Mouse (Mus musculus) intestine, postnatal 0 days (tissue): Measurements from ENCODE around the gene Nlgn2. TPM values are rescaled to one million over a fixed set of nuclear protein-coding genes. Genes with fewer than 3 reads are reported as not detected.

ENCODE experiments used
- ATAC-seq: fragments of 200-750 bp; cut with Nextera tagmentation; 2 replicates; pipeline ENCODE4 v1.8.0; 2017; ENCODE audit warnings: mild to moderate bottlenecking, moderate TSS enrichment, moderate library complexity
- H3K27ac ChIP-seq: fragments of 300-500 bp; sonication (generic); 2 replicates; pipeline ENCODE4 v1.5.1; 2014; ENCODE audit warnings: mild to moderate bottlenecking, low read depth, low read length, moderate library complexity
- H3K27me3 ChIP-seq: fragments of 300-500 bp; sonication (generic); replicated peaks from 2 replicates; pipeline ENCODE4 v1.6.1; 2014; ENCODE audit warnings: low read length, mixed read lengths; ENCODE audit not compliant: control insufficient read depth, insufficient read depth
- H3K36me3 ChIP-seq: fragments of 300-500 bp; sonication (generic); 2 replicates; pipeline ENCODE4 v1.6.1; 2014; ENCODE audit warnings: mild to moderate bottlenecking, moderate library complexity; ENCODE audit not compliant: control insufficient read depth, insufficient read depth
- H3K4me1 ChIP-seq: fragments of 300-500 bp; sonication (generic); replicated peaks from 2 replicates; pipeline ENCODE4 v1.6.1; 2014; ENCODE audit warnings: antibody characterized with exemption, low read length, mixed read lengths; ENCODE audit not compliant: control insufficient read depth, insufficient read depth
- H3K4me2 ChIP-seq: fragments of 300-500 bp; sonication (generic); replicated peaks from 2 replicates; pipeline ENCODE4 v1.6.1; 2014; ENCODE audit warnings: low read depth, mild to moderate bottlenecking, moderate library complexity
- H3K4me3 ChIP-seq: fragments of 300-500 bp; sonication (generic); 2 replicates; pipeline ENCODE4 v1.5.1; 2014; ENCODE audit warnings: low read depth, low read length
- H3K9ac ChIP-seq: fragments of 300-500 bp; sonication (generic); 2 replicates; pipeline ENCODE4 v1.6.1; 2014; ENCODE audit warnings: mild to moderate bottlenecking, low read depth, low read length
- H3K9me3 ChIP-seq: fragments of 300-500 bp; sonication (generic); 2 replicates; pipeline ENCODE4 v1.6.1; 2016; ENCODE audit warnings: mixed run types; ENCODE audit not compliant: control insufficient read depth
- CTCF ChIP-seq: sonication (generic); IDR thresholded peaks from 2 replicates; pipeline ENCODE4 v1.5.1; 2016; ENCODE audit warnings: low read depth, mild to moderate bottlenecking, control low read depth, antibody characterized with exemption, moderate library complexity
- WGBS: fragments of 180-500 bp; shearing (Covaris S2); extraction: QIAGEN DNeasy Blood & Tissue Kit; methylation state at CpG from one replicate; pipeline ENCODE4 v1.1.7; 2014; 5-methylcytosine and 5-hydroxymethylcytosine counted together
- microRNA-seq: library from miRNA; unstranded; fragments of <30 nt; microRNA quantifications from one replicate; pipeline ENCODE4, GENCODE M21; 2016
- polyA plus RNA-seq: library from polyadenylated mRNA; unstranded; fragments of >200 nt; fragmentation: Nextera tagmentation; extraction: Ambion mirVana; gene quantifications from 2 replicates; pipeline ENCODE4 v1.2.1, GENCODE M21; 2015

Nlgn2 gene
- polyA plus RNA-seq, 1 experiment from 2014 or later: 1.8 TPM

DNA sequence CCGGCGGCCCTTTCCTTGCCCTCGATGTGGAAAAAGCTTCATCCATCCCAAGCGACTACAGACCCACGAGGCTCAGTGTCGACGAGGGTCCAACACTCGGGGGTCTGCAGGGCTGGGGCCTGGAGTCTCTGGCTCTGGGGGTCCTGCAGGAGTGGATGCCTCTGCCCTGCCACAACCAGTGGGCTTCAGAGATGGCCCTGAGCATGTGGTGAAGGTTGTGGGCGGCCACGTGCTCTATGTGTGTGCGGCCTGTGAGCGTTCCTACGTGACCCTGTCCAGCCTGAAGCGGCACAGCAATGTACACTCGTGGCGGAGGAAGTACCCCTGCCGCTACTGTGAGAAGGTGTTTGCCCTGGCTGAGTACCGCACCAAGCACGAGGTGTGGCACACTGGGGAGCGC lies 61.1 kb downstream of the Nlgn2 start:
- no peak for ATAC-seq
- H3K27me3 ChIP-seq: no peaks in the 10 kb centered on the region
- WGBS: 87% methylated on average over 20 of the region's 20 CpGs

DNA sequence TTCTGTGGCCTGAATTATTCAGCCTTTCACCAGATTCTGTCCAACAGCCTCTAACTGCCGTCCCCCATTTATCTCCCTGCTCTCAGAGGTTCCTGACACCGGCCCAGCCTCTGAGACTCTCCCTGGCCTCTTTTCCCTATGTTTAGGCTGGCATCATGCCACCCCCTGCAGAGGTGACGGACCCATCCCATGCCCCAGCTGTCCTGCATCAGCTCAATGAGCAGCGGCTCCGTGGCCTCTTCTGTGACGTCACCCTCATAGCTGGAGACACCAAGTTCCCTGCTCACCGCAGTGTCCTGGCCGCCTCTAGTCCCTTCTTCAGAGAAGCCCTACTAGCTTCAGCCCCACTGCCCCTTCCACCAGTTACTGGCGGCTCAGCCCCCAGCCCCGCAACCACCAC lies 61.9 kb downstream of the Nlgn2 start:
- Histone ChIP-seq H3K36me3 (peaks cover 21% of the 10 kb centered on the region; the same call in 1 of the 2 replicates), H3K9me3 (no peaks in the 10 kb centered on the region), H3K27me3 (no peaks in the 10 kb centered on the region), H3K9ac (no peak overlapping the region), H3K4me1 (no peaks in the 10 kb centered on the region), H3K27ac (no peak overlapping the region), H3K4me3 (no peak overlapping the region), H3K4me2 (no peak overlapping the region)
- TF ChIP-seq CTCF: no peak
- ATAC-seq: no peak
- WGBS: 68% methylated on average over 10 of the region's 10 CpGs

More for the DNA sequence above, 61.1 kb downstream of the Nlgn2 start:
- Histone ChIP-seq H3K4me1 (no peaks in the 10 kb centered on the region), H3K9ac (no peak overlapping the region), H3K4me2 (no peak overlapping the region), H3K4me3 (no peak overlapping the region), H3K36me3 (peaks cover 17% of the 10 kb centered on the region; the same call in 1 of the 2 replicates), H3K27ac (no peak overlapping the region), H3K9me3 (no peaks in the 10 kb centered on the region)
- no peak for TF ChIP-seq CTCF

DNA sequence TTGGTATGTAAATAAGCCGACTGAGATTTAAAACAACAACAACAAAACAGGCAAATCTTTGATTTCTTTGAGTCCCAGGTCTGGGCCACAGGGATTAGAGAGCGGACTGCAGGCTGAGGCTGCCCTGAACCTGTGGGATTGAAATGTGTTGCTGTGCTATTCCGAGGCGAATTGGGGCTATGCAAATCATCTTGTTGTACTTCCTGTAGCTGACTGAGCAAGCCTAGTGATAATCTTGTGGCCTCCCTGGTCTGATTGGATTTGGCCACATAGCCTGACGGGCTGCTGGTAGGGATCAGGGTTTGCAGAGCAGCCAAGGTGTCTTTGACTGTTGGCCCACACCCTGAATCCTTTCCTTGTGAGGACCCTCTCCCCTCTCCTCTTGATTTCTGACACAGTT lies 62.6 kb downstream of the Nlgn2 start:
- Histone ChIP-seq H3K27ac (no peak overlapping the region), H3K27me3 (no peaks in the 10 kb centered on the region), H3K9ac (no peak overlapping the region), H3K9me3 (no peaks in the 10 kb centered on the region), H3K4me3 (no peak overlapping the region), H3K4me1 (no peaks in the 10 kb centered on the region), H3K4me2 (no peak overlapping the region), H3K36me3 (peaks cover 21% of the 10 kb centered on the region; the same call in 1 of the 2 replicates)
- TF ChIP-seq CTCF: no peak
- ATAC-seq: no peak
- WGBS: 64% methylated on average over 5 of the region's 5 CpGs

Small RNA genes lying within 50 kb of the gene (microRNA-seq; reads per million reads assigned to microRNA genes)
- not detected for gene Mir6924

Other genes starting within 250 kb of the Nlgn2 start
- 5.9 and 7.5 TPM in 2 replicates for gene Atp1b2, start 231.8 kb downstream of the Nlgn2 start, polyA plus RNA-seq
- gene Shbg, start 219.9 kb downstream of the Nlgn2 start, polyA plus RNA-seq: 0.24 TPM in 1 of 2 replicates, not detected in the other
- 34.1 and 40.3 TPM in 2 replicates for gene Sat2, start 215.8 kb downstream of the Nlgn2 start, polyA plus RNA-seq
- gene Fxr2, start 204.8 kb downstream of the Nlgn2 start, polyA plus RNA-seq: 9.8 and 10.8 TPM in 2 replicates
- not detected in 2 replicates for gene Sox15, start 182.5 kb downstream of the Nlgn2 start, polyA plus RNA-seq
- gene Mpdu1, start 175.1 kb downstream of the Nlgn2 start, polyA plus RNA-seq: 95.7 and 96.6 TPM in 2 replicates
- 20.9 and 21.0 TPM in 2 replicates for gene Cd68, start 171.6 kb downstream of the Nlgn2 start, polyA plus RNA-seq
- gene Eif4a1, start 165.4 kb downstream of the Nlgn2 start, polyA plus RNA-seq: 279 and 291 TPM in 2 replicates
- 26.7 and 27.6 TPM in 2 replicates for gene Senp3, start 155.7 kb downstream of the Nlgn2 start, polyA plus RNA-seq
- 1.6 and 1.8 TPM in 2 replicates for gene Tnfsf13, start 152.0 kb downstream of the Nlgn2 start, polyA plus RNA-seq
- 6.6 and 7.2 TPM in 2 replicates for gene Tnfsf12, start 141.9 kb downstream of the Nlgn2 start, polyA plus RNA-seq
- gene Tnfsfm13, start 141.7 kb downstream of the Nlgn2 start, polyA plus RNA-seq: 4.1 and 4.8 TPM in 2 replicates
- gene Polr2a, start 79.1 kb downstream of the Nlgn2 start, polyA plus RNA-seq: 13.3 and 14.0 TPM in 2 replicates
- gene Slc35g3, start 75.8 kb downstream of the Nlgn2 start, polyA plus RNA-seq: 0.09 and 0.12 TPM in 2 replicates
- 2.1 and 2.4 TPM in 2 replicates for gene Zbtb4, start 71.9 kb downstream of the Nlgn2 start, polyA plus RNA-seq
- gene Chrnb1, start 41.8 kb downstream of the Nlgn2 start, polyA plus RNA-seq: 2.4 and 2.8 TPM in 2 replicates
- gene Fgf11, start 35.9 kb downstream of the Nlgn2 start, polyA plus RNA-seq: 0.18 and 0.38 TPM in 2 replicates
- 58.0 and 59.4 TPM in 2 replicates for gene Tmem102, start 32.2 kb downstream of the Nlgn2 start, polyA plus RNA-seq
- not detected in 2 replicates for gene Gm39566, start 22.5 kb downstream of the Nlgn2 start, polyA plus RNA-seq
- gene Spem2, start 19.3 kb downstream of the Nlgn2 start, polyA plus RNA-seq: 0.07 TPM in 1 of 2 replicates, not detected in the other
- gene Spem1, start 15.6 kb downstream of the Nlgn2 start, polyA plus RNA-seq: not detected in 2 replicates
- gene Tmem256, start 730 bp upstream of the Nlgn2 start, polyA plus RNA-seq: 584 and 590 TPM in 2 replicates
- 42.0 and 44.8 TPM in 2 replicates for gene Plscr3, start 8.6 kb upstream of the Nlgn2 start, polyA plus RNA-seq
- gene Tnk1, start 20.9 kb upstream of the Nlgn2 start, polyA plus RNA-seq: 11.7 and 12.8 TPM in 2 replicates
- gene Tmem95, start 40.2 kb upstream of the Nlgn2 start, polyA plus RNA-seq: not detected in 2 replicates
- gene Kctd11, start 43.6 kb upstream of the Nlgn2 start, polyA plus RNA-seq: 4.0 and 4.1 TPM in 2 replicates
- gene Acap1, start 57.8 kb upstream of the Nlgn2 start, polyA plus RNA-seq: 1.1 TPM in 2 replicates
- gene 2810408A11Rik, start 63.2 kb upstream of the Nlgn2 start, polyA plus RNA-seq: 3.5 and 3.8 TPM in 2 replicates
- 9.7 and 10.3 TPM in 2 replicates for gene Neurl4, start 63.3 kb upstream of the Nlgn2 start, polyA plus RNA-seq
- 40.4 and 42.3 TPM in 2 replicates for gene Gps2, start 76.1 kb upstream of the Nlgn2 start, polyA plus RNA-seq
- 716 and 774 TPM in 2 replicates for gene Eif5a, start 84.2 kb upstream of the Nlgn2 start, polyA plus RNA-seq
- 0.42 and 0.43 TPM in 2 replicates for gene Ybx2, start 98.0 kb upstream of the Nlgn2 start, polyA plus RNA-seq
- 18.3 and 18.7 TPM in 2 replicates for gene Slc2a4, start 110.4 kb upstream of the Nlgn2 start, polyA plus RNA-seq
- 1,243 and 1,341 TPM in 2 replicates for gene Cldn7, start 127.0 kb upstream of the Nlgn2 start, polyA plus RNA-seq
- gene Ctdnep1, start 143.4 kb upstream of the Nlgn2 start, polyA plus RNA-seq: 23.2 and 24.1 TPM in 2 replicates
- gene Elp5, start 144.7 kb upstream of the Nlgn2 start, polyA plus RNA-seq: 56.8 and 57.7 TPM in 2 replicates
- 1,065 and 1,136 TPM in 2 replicates for gene Gabarap, start 153.4 kb upstream of the Nlgn2 start, polyA plus RNA-seq
- gene Phf23, start 158.0 kb upstream of the Nlgn2 start, polyA plus RNA-seq: 32.6 and 37.7 TPM in 2 replicates
- gene Dvl2, start 162.8 kb upstream of the Nlgn2 start, polyA plus RNA-seq: 9.1 TPM in 2 replicates
- 203 and 215 TPM in 2 replicates for gene Acadvl, start 177.6 kb upstream of the Nlgn2 start, polyA plus RNA-seq
- gene Dlg4, start 179.2 kb upstream of the Nlgn2 start, polyA plus RNA-seq: 1.4 and 1.8 TPM in 2 replicates
- gene Asgr1, start 216.3 kb upstream of the Nlgn2 start, polyA plus RNA-seq: not detected in 2 replicates